Mouse (Mus musculus) midbrain, postnatal 0 days (tissue): ENCODE data around the gene Fbxo6. TPM values are rescaled to one million over a fixed set of nuclear protein-coding genes. Genes with fewer than 3 reads are reported as not detected.

Source experiments
- ATAC-seq: fragments of 200-750 bp; cut with Nextera tagmentation; 2 replicates; pipeline ENCODE4 v1.8.0; 2017; ENCODE audit warnings: moderate number of reproducible peaks, mild to moderate bottlenecking, moderate TSS enrichment, moderate library complexity; ENCODE audit not compliant: low FRiP score
- DNase-seq: peaks from one replicate; pipeline ENCODE4 v3.0.0-alpha.2; 2015; ENCODE audit warnings: low spot score
- H3K27ac ChIP-seq: fragments of 300-500 bp; sonication (generic); 2 replicates; pipeline ENCODE4 v1.5.1; 2014; ENCODE audit warnings: low read depth, mild to moderate bottlenecking, low read length, mixed read lengths
- H3K27me3 ChIP-seq: fragments of 300-500 bp; sonication (generic); 2 replicates; pipeline ENCODE4 v1.6.1; 2014; ENCODE audit warnings: low read length, control low read depth, mixed read lengths; ENCODE audit not compliant: insufficient read depth
- H3K36me3 ChIP-seq: fragments of 300-500 bp; sonication (generic); 2 replicates; pipeline ENCODE4 v1.6.1; 2014; ENCODE audit warnings: low read length, control low read depth, mixed read lengths; ENCODE audit not compliant: insufficient read depth
- H3K4me1 ChIP-seq: fragments of 300-500 bp; sonication (generic); 2 replicates; pipeline ENCODE4 v1.6.1; 2014; ENCODE audit warnings: mild to moderate bottlenecking, control low read depth, antibody characterized with exemption, low read length, mixed read lengths; ENCODE audit not compliant: insufficient read depth
- H3K4me2 ChIP-seq: fragments of 300-500 bp; sonication (generic); 2 replicates; pipeline ENCODE4 v1.6.1; 2014; ENCODE audit warnings: low read depth, mild to moderate bottlenecking, low read length, mixed read lengths; ENCODE audit not compliant: poor library complexity, severe bottlenecking
- H3K4me3 ChIP-seq: fragments of 300-500 bp; sonication (generic); 2 replicates; pipeline ENCODE4 v1.5.1; 2014; ENCODE audit warnings: low read depth, mild to moderate bottlenecking, low read length, moderate library complexity
- H3K9ac ChIP-seq: fragments of 300-500 bp; sonication (generic); replicated peaks from 2 replicates; pipeline ENCODE4 v1.6.1; 2014; ENCODE audit warnings: mild to moderate bottlenecking, low read length, moderate library complexity, mixed read lengths; ENCODE audit not compliant: poor library complexity, severe bottlenecking
- H3K9me3 ChIP-seq: fragments of 300-500 bp; sonication (generic); 2 replicates; pipeline ENCODE4 v1.6.1; 2016; ENCODE audit warnings: low read length, control low read depth
- CTCF ChIP-seq: IDR thresholded peaks from 2 replicates; pipeline ENCODE4 v1.5.1; 2016; ENCODE audit warnings: antibody characterized with exemption, mild to moderate bottlenecking
- WGBS: fragments of 180-500 bp; shearing (Covaris S2); extraction: QIAGEN DNeasy Blood & Tissue Kit; methylation state at CpG from one replicate; pipeline ENCODE4 v1.1.7; 2014; 5-methylcytosine and 5-hydroxymethylcytosine counted together
- polyA plus RNA-seq: library from polyadenylated mRNA; unstranded; fragments of >200 nt; fragmentation: Nextera tagmentation; extraction: Ambion mirVana; gene quantifications from 2 replicates; pipeline ENCODE4 v1.2.1, GENCODE M21; 2015
- total RNA-seq: library from RNA; depleted of rRNA; stranded (reverse); fragments of >200 nt; gene quantifications from 2 replicates; pipeline ENCODE4 v1.2.3, GENCODE M21; 2014

Fbxo6 gene
- total and polyA plus RNA-seq, 2 experiments from 2014 or later, result 23.6 to 27.7 TPM

DNA sequence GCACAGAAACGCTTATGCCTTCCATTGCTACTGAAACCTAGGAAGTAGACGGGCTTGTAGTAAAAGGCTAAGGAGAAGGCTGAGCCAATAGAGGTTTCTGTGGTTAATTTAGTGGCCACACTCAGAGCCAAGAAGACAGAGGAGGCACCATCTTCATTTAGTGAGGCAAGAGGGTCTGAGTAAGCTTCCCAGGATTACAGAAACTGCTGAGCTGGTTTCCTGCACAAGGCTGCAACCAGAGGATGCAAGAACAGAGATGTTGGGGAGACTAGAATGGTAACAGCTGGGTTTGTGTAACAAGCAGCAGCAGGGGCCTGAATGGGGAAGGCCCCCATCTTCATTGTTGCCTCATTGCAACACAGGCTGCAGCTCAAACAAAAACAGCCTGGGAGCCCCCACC is 23.3 kb downstream of the Fbxo6 start:
- peaks cover 5% of the 10 kb centered on the region for H3K4me1 ChIP-seq
- peak overlapping the region; percentile 3; the same call in 1 of the 2 replicates for H3K27ac ChIP-seq
- H3K36me3 ChIP-seq, result no peaks in the 10 kb centered on the region
- no peak for TF ChIP-seq CTCF
- peak overlapping the region; percentile 91 for H3K4me2 ChIP-seq
- H3K9ac ChIP-seq, result no peak overlapping the region
- H3K27me3 ChIP-seq, result no peaks in the 10 kb centered on the region
- H3K9me3 ChIP-seq, result no peaks in the 10 kb centered on the region
- WGBS, result 63% methylated on average over 2 of the region's 2 CpGs
- no peak for ATAC-seq
- peak overlapping the region; percentile 73; the same call in 1 of the 2 replicates for H3K4me3 ChIP-seq
- DNase-seq, result no peak

DNA sequence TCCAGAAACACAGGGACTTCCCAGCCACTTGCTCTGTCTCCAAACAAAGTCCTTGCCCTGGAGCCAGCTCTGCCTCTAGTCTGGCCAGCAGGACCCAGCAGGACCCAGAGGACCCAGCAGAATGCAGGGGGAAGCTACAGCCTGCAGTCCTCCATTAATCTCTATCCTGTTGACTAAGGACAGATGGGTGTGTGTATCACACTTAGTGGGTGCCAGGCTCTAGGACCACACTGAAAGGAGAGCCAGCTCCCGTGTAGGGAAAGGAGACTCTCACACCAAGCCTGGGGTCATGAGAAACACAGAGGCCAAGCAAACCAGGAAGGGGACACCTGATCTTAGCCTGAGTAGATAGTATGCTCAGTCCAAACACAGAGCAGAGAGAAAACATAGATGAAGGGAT is 23.7 kb downstream of the Fbxo6 start:
- Histone ChIP-seq H3K36me3 (no peaks in the 10 kb centered on the region), H3K4me2 (peak overlapping the region; percentile 91; the same call in 1 of the 2 replicates), H3K27ac (peak overlapping the region; percentile 3; the same call in 1 of the 2 replicates), H3K4me1 (peaks cover 5% of the 10 kb centered on the region), H3K4me3 (no peak overlapping the region), H3K9me3 (no peaks in the 10 kb centered on the region), H3K9ac (no peak overlapping the region), H3K27me3 (no peaks in the 10 kb centered on the region)
- DNase-seq (no peak), ATAC-seq (no peak)
- WGBS, result 61% methylated on average over 1 of the region's 1 CpGs
- TF ChIP-seq CTCF, result no peak

DNA sequence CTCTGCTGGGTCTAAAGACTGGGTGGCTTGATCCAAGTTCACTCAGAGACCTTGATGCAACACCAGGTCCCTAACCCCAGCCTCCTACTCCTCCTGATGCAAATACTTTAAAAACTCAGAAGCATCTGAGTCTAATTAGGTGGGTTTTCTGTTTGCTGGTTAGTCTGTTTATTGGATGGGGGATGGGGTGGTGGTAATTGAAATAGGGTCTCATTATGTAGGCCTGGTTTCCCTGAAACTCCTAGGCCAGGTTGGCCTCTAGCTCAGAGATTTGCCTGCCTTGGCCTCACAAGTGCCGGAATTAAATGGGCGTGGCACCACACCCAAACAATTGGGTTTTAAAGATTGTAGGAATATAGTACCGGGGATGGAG is 29.3 kb downstream of the Fbxo6 start:
- H3K9me3 ChIP-seq, result no peaks in the 10 kb centered on the region
- no peak for TF ChIP-seq CTCF
- DNase-seq, result no peak
- no peak overlapping the region for H3K4me3 ChIP-seq
- no peak overlapping the region for H3K9ac ChIP-seq
- no peaks in the 10 kb centered on the region for H3K27me3 ChIP-seq
- H3K27ac ChIP-seq, result no peak overlapping the region
- no peak overlapping the region for H3K4me2 ChIP-seq
- no peaks in the 10 kb centered on the region for H3K4me1 ChIP-seq
- no peaks in the 10 kb centered on the region for H3K36me3 ChIP-seq
- no peak for ATAC-seq
- 65% methylated on average over 3 of the region's 3 CpGs for WGBS

DNA sequence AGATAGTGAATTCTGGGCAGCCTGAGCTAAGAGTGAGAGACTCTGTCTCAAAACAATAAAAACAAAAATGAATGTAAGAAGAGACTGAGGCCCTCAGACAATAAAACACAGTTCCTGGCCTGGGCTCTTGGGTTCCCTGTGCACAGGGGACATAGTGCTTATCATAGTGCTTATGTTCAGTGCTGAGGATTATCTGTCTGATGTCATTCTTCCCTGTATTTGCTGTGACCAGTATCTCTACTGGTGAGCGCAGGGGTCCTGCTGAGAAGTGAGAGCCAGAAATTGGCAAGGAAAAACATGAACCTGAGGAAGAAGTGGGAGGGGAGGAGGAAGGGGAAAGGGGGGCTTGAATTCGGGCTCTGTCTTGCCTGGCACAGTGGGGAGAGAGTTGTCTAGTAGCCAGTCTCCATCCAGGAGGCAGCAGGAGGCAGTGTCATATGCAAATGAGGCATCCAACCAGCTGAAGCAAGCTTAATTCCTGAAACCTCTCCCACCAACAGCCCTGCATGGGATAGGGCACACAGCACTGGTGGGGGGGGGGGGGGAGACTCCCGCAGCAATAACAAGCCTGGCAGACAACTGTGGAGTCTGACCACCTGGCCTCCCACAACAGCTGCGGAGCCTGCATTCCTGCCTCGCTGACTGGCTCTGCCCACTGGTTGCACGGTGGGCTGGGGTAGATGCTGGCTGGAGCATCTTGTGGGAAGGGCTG is 29.8 kb downstream of the Fbxo6 start:
- no peak for TF ChIP-seq CTCF
- H3K36me3 ChIP-seq, result no peaks in the 10 kb centered on the region
- 10% methylated on average over 6 of the region's 6 CpGs for WGBS
- no peaks in the 10 kb centered on the region for H3K9me3 ChIP-seq
- peak; percentile 89 for DNase-seq
- H3K27me3 ChIP-seq, result no peaks in the 10 kb centered on the region
- H3K9ac ChIP-seq, result no peak overlapping the region
- H3K27ac ChIP-seq, result peak overlapping the region; percentile 59; the same call in 1 of the 2 replicates
- H3K4me3 ChIP-seq, result no peak overlapping the region
- H3K4me1 ChIP-seq, result no peaks in the 10 kb centered on the region
- peak; percentile 62 for ATAC-seq
- no peak overlapping the region for H3K4me2 ChIP-seq

DNA sequence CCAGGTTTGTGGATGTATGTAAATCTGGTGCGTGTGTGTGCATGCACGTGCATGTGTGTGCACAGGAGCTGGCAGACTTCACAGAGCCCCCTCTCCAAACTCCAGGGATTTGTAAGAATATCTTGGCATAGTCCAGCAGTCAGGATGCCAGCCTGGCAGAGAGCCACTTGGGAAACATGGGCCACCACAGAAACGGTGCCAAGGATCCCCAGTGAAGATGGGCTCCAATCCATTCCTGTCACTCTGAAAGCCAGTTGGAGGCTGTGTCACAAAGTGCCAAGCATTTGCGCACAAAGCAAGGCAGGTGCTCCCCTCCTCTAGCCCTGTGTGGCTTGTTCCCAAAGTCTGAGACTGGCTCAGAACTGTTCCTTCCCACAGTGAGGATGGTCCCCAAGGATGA is 30.6 kb downstream of the Fbxo6 start:
- H3K4me2 ChIP-seq, result no peak overlapping the region
- no peak overlapping the region for H3K9ac ChIP-seq
- H3K4me3 ChIP-seq, result no peak overlapping the region
- WGBS, result 52% methylated on average over 4 of the region's 4 CpGs
- H3K4me1 ChIP-seq, result no peaks in the 10 kb centered on the region
- no peaks in the 10 kb centered on the region for H3K36me3 ChIP-seq
- no peak for TF ChIP-seq CTCF
- H3K27me3 ChIP-seq, result no peaks in the 10 kb centered on the region
- H3K9me3 ChIP-seq, result no peaks in the 10 kb centered on the region
- ATAC-seq (peak; percentile 35), DNase-seq (peak; percentile 94)
- H3K27ac ChIP-seq, result peak overlapping the region; percentile 59; the same call in 1 of the 2 replicates

DNA sequence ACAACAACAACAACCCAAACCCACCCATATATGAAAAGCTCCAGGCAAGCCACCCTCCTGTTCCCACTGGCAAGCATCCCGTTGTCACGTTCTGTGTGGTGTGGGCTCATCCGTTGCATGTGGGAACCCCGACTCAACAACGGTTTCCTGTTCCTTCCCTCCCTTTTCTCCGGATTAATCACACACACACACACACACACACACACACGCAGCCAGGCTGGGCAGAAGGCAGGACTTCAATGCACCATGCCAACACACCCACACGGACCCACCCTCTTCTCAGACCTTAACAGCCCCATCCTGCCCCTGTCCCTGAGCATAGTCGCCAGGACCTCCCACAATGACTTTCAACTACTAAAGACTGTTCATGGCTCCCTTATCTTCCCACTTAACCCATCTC is 31.4 kb downstream of the Fbxo6 start:
- no peaks in the 10 kb centered on the region for H3K27me3 ChIP-seq
- DNase-seq, result no peak
- TF ChIP-seq CTCF, result no peak

More for the DNA sequence above, 31.4 kb downstream of the Fbxo6 start:
- Histone ChIP-seq H3K9me3 (no peaks in the 10 kb centered on the region), H3K4me2 (no peak overlapping the region), H3K36me3 (no peaks in the 10 kb centered on the region), H3K9ac (no peak overlapping the region), H3K4me1 (no peaks in the 10 kb centered on the region), H3K4me3 (no peak overlapping the region), H3K27ac (no peak overlapping the region)
- 60% methylated on average over 9 of the region's 9 CpGs for WGBS
- ATAC-seq, result no peak
